Mouse (Mus musculus) cerebellum, adult 11 months (tissue): ENCODE data around the gene Brd3.

ENCODE experiments used
- DNase-seq: peaks from one replicate; pipeline ENCODE4 v3.0.0; 2022

The Brd3 gene

GRCm38 (mm10) chr2:27469292-27469990 lies 38.0 kb downstream of the Brd3 start:
- no peak for DNase-seq

- no peak for DNase-seq
These were observed 44.6 kb downstream of the Brd3 start for GRCm38 (mm10) chr2:27462901-27463300.

GRCm38 (mm10) chr2:27461881-27462660 lies 45.4 kb downstream of the Brd3 start:
- no peak for DNase-seq

GRCm38 (mm10) chr2:27460651-27461050 lies 46.8 kb downstream of the Brd3 start:
- DNase-seq: no peak

- DNase-seq: no peak
These were observed 47.3 kb downstream of the Brd3 start for GRCm38 (mm10) chr2:27460163-27460562.

- DNase-seq: no peak
These were observed 47.7 kb downstream of the Brd3 start for GRCm38 (mm10) chr2:27459735-27460134.

GRCm38 (mm10) chr2:27450226-27450625 lies 57.2 kb downstream of the Brd3 start:
- no peak for DNase-seq

GRCm38 (mm10) chr2:27447782-27448181 lies 59.7 kb downstream of the Brd3 start:
- no peak for DNase-seq

GRCm38 (mm10) chr2:27446812-27447211 lies 60.6 kb downstream of the Brd3 start:
- DNase-seq: no peak

DNA sequence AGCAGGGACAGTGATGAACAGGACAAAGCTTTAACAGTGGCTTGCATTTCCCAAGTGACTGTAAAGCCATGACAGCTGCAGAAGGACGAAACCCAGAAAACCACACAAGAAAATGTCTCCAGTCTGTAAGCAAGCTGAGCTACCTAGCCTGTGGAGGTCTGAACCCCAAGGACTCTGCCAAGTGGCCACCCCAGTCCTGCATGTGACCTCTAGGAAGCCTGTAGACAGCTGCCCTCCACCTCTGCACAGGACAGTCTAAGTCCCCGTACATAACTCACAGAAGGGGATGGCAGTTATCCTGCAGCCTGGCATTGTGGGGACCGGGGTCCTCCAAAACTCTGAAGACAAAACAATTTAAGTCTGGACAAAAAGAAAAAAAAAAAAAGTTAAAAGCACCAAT lies 61.6 kb downstream of the Brd3 start:
- no peak for DNase-seq

DNA sequence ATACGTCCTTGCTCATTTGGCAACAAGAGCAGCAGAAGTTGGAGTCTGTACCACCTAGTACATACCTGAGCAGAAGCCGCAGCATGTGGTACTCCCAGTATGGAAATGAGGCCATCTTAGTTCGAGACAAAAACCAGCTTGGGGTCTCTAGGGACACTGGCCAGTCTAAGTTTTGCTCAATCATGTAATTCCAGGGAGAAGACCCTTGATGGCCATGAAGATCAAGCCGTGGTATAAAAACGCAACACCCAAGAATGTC lies 64.1 kb downstream of the Brd3 start:
- DNase-seq: peak; percentile 16

GRCm38 (mm10) chr2:27442708-27443449 lies 64.6 kb downstream of the Brd3 start:
- DNase-seq: no peak

DNA sequence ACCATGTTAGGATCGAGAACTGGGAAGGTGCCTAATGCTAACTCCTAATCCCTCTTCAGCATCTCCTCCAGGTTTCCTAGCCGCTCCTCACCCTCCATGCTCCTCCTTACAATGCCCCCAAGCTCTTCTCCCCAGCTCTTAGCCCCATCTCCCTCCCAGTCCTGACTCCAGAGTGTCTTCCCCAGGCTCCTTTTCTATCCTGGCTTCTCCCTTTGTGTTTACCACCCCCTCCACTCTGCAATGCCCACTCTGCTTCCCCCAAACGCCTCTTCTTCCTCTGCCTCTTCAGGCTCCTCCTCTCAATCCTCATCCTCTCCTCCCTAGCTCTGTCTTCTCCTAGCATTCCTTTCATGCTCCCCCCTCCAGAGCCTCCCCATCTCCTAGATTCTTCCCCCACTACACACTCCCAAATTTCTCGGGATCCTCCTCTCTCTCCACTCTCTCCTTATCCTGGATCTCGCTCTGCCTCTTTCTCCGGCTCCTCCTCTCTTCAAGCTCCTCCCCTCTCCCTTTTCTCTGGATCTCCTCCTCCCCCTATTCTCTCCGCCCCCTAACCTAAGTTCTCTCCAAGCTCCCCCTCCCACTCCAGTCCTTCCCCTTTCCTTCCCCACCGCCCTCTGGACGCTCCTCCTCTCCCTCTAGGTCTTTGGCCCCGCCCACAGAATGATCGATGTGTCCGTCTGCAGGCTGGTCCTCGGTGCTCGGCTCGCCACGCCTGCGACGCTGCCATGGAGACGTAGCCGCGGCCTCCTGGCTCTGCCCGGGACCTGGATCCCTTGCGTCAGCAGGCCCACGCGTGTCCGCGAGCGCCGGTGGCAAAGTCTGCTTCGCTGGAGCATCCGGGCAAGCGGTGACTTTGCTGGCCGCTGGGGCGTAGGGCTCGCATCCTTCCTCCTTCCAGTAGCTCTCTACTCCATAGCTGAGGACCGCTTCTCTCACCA lies 65.4 kb downstream of the Brd3 start, which contains the start of gene Brd3os:
TSS of gene Brd3os (plus strand) at position 558 of the 941 bp plus-strand sequence.
- DNase-seq: peak; percentile 93

GRCm38 (mm10) chr2:27438281-27438680 lies 69.2 kb downstream of the Brd3 start:
- no peak for DNase-seq

DNA sequence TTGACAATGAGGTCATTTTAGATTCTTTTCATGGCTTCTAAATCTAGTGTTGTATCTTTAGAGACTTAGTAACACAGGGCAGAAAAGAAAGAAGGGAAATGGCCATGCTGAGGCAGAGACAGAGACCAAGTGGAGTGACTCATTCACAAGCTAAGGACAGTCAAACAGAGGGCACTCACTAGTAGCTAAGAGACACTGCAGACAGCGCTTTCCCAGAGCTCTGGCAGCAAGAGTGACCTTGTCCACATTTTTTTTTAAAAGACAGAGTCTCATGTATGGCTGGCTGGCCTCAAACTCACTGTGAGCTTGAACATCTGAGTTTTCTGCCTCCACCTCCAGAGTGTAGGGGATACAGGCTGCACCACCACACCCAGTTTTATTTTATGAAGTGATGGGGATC lies 69.6 kb downstream of the Brd3 start:
- DNase-seq: no peak

DNA sequence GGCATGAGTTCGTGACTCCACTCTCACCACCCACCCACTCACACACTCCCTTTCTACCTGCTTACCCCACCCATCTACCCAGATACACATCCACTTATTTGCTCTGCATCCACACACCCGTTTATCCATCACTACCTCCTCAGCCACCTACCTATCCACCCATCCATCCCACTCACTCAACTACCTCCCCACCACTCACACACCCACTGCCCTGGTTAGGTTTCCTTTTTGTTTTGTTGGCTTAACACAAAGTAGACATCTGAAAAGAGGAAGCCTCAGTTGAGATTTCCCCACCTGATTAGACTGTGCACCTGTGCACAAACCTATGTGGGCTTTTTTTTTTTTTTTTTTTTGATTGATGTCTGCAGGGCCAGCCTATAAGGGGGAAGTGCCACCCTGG lies 74.9 kb downstream of the Brd3 start:
- no peak for DNase-seq

- no peak for DNase-seq
These were observed 76.8 kb downstream of the Brd3 start for GRCm38 (mm10) chr2:27430621-27431020.

- DNase-seq: peak; percentile 71
These were observed 79.4 kb downstream of the Brd3 start for GRCm38 (mm10) chr2:27428071-27428470.

- peak; percentile 53 for DNase-seq
These were observed 80.5 kb downstream of the Brd3 start, which contains the start of gene Vav2 for GRCm38 (mm10) chr2:27426855-27427457. Vav2 (minus strand) TSS chr2:27427033.

GRCm38 (mm10) chr2:27426406-27426854 lies 81.0 kb downstream of the Brd3 start:
- peak; percentile 16 for DNase-seq

DNA sequence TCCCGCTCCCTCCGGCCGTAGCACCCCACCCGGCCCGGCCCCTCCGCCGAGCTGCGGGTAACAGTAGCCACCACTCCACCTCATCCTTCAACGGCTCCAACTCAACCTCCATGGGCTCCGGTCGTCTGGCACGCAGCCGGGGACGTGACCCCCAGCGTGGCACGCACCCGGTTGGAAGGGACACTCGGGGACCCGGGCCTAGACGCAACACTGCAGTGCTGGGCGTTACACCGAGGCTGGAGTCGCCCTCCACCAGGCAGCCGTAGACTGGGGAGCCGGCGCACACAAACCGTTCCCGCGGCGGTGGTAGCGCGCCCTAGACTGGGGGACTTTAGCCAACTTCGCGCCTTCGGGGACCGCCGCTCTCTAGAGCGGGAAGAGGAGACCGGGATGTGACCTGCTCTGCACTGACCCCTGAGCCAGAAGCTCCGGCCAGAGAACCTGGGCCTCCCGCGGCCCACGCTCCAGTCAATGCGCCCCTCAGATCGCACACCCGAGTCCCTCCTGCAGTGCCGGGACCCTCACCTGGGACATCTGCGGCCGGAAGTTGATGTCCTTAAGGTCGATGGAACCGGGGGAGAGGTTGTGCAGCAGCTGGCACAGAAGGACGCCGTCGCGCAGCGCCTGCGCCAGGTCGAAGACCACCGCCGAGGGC lies 81.6 kb downstream of the Brd3 start:
- DNase-seq: peak; percentile 13
